Comparison of ENCODE assay signal across 7 mouse cellular contexts in genomic region chr13:41358009-41358408, GRCm38 (mm10).
A peak's percentile ranks its signal among the peaks of the same experiment; 100 is the strongest.
DNase-seq lines count a peak whose midpoint lies in the region; ATAC-seq and TF ChIP-seq lines count a peak whose summit lies in the region.

No protein-coding gene starts in this region.

- peak overlapping the region; percentile 80 for H3K4me2 ChIP-seq in heart, embryonic 12.5 days
- H3K4me2 ChIP-seq in neural tube, embryonic 12.5 days (replicated peaks) = peak overlapping the region; percentile 76

- TF ChIP-seq CTCF in thymus, adult 2 months (IDR thresholded peaks at IDR 0.05; ENCODE audit: borderline replicate concordance, control insufficient read depth, extremely low read depth, insufficient read depth, low read length, poor library complexity) = no peak

- no peak for TF ChIP-seq POLR2A in thymus, adult 2 months (IDR thresholded peaks at IDR 0.05; ENCODE audit: control insufficient read depth, extremely low read depth, insufficient read depth, low read length, poor library complexity)

- no peaks in the 10 kb centered on the region for H3K36me3 ChIP-seq in thymus, adult 2 months (ENCODE audit: control insufficient read depth, insufficient read depth, low read length)
- no peaks in the 10 kb centered on the region for H3K36me3 ChIP-seq in heart, embryonic 12.5 days
- no peaks in the 10 kb centered on the region for H3K36me3 ChIP-seq in neural tube, embryonic 12.5 days

- ATAC-seq in heart, embryonic 12.5 days (ENCODE audit: insufficient number of reproducible peaks, low FRiP score) = no peak
- ATAC-seq in neural tube, embryonic 12.5 days (ENCODE audit: low FRiP score, low read depth) = no peak

- H3K9me3 ChIP-seq in heart, embryonic 12.5 days (replicated peaks) = no peaks in the 10 kb centered on the region
- no peaks in the 10 kb centered on the region for H3K9me3 ChIP-seq in neural tube, embryonic 12.5 days

- H3K4me1 ChIP-seq in thymus, adult 2 months (replicated peaks; ENCODE audit: control insufficient read depth, insufficient read depth, low read length) = peaks cover 9% of the 10 kb centered on the region
- peaks cover 40% of the 10 kb centered on the region for H3K4me1 ChIP-seq in heart, embryonic 12.5 days (replicated peaks)
- peaks cover 53% of the 10 kb centered on the region for H3K4me1 ChIP-seq in neural tube, embryonic 12.5 days

- DNase-seq in thymus, adult 2 months = no peak
- no peak for DNase-seq in thymus, postnatal 10 days (ENCODE audit: low spot score in 2 of 2)
- DNase-seq in kidney, postnatal 36 days = peak; percentile 54 to 66
- DNase-seq in adrenal gland, adult 18-20 months (ENCODE audit: low spot score in 2 of 2) = no peak
- DNase-seq in urinary bladder, postnatal 10 days (ENCODE audit: low spot score) = no peak

- peak overlapping the region; percentile 87 for H3K9ac ChIP-seq in heart, embryonic 12.5 days
- H3K9ac ChIP-seq in neural tube, embryonic 12.5 days = peak overlapping the region; percentile 73

- 35% methylated on average over 10 of the region's 10 CpGs for WGBS in thymus, adult 2 months
- WGBS in heart, embryonic 12.5 days = 18% methylated on average over 10 of the region's 10 CpGs
- WGBS in neural tube, embryonic 12.5 days = 10% methylated on average over 10 of the region's 10 CpGs

- H3K27ac ChIP-seq in thymus, adult 2 months (ENCODE audit: control insufficient read depth, insufficient read depth, low read length) = no peak overlapping the region
- peak overlapping the region; percentile 89 for H3K27ac ChIP-seq in heart, embryonic 12.5 days (ENCODE audit: poor library complexity, severe bottlenecking)
- peak overlapping the region; percentile 79; the same call in 1 of the 2 replicates for H3K27ac ChIP-seq in neural tube, embryonic 12.5 days

- H3K4me3 ChIP-seq in thymus, adult 2 months (ENCODE audit: control insufficient read depth, insufficient read depth, low read length) = peak overlapping the region; percentile 54
- H3K4me3 ChIP-seq in heart, embryonic 12.5 days = peak overlapping the region; percentile 68
- peak overlapping the region; percentile 59 for H3K4me3 ChIP-seq in neural tube, embryonic 12.5 days

- no peaks in the 10 kb centered on the region for H3K27me3 ChIP-seq in thymus, adult 2 months (ENCODE audit: control insufficient read depth, insufficient read depth, low read length)
- 0 out of 2 replicates have a peak, but pooled peaks cover 4% of the 10 kb centered on the region for H3K27me3 ChIP-seq in heart, embryonic 12.5 days (replicated peaks)
- no peaks in the 10 kb centered on the region for H3K27me3 ChIP-seq in neural tube, embryonic 12.5 days (replicated peaks)

Comparison
In these comparisons a context has a peak if more than half of its experiments do, and no peak if none do; other contexts are left out.
1. DNase-seq: peak in kidney, postnatal 36 days (2 of 2); none in thymus, adult 2 months (single experiment), thymus, postnatal 10 days (0 of 2), adrenal gland, adult 18-20 months (0 of 2) and urinary bladder, postnatal 10 days (single experiment).
2. Peak in every context shown above with its lines, with median percentiles within 50 percentile points of each other: H3K4me3 ChIP-seq.